Mouse (Mus musculus) myocyte (in vitro differentiated cells): ENCODE measurements around the gene Traip.

Experiments used
- POLR2A ChIP-seq: IDR thresholded peaks from one replicate; pipeline ENCODE4 v1.6.1; 2011; ENCODE audit warnings: low read depth, mild to moderate bottlenecking, control low read depth, moderate library complexity; ENCODE audit not compliant: insufficient read length
- POLR2AphosphoS2 ChIP-seq: IDR thresholded peaks from one replicate; pipeline ENCODE4 v1.6.1; 2011; ENCODE audit warnings: low read depth, control low read depth; ENCODE audit not compliant: insufficient read length

GRCm38 (mm10) chr9:107982681-107983346 lies 32.9 kb downstream of the Traip start, which contains the start of gene Gm20661:
- no peak for TF ChIP-seq POLR2A
- TF ChIP-seq POLR2AphosphoS2, result no peak
